Mouse (Mus musculus) adipocyte (in vitro differentiated cells): ENCODE data around the gene Vmn2r61.

Experiments
- DNase-seq: peaks from one replicate; pipeline ENCODE4 v3.0.0-alpha.2; 2016; ENCODE audit warnings: low spot score

The Vmn2r61 gene

GRCm38 (mm10) chr7:42259753-42260152 is at the start of gene Vmn2r61:
Gene Vmn2r61 (plus strand): TSS chr7:42260053.
- no peak for DNase-seq
